Mouse (Mus musculus) liver, embryonic 16.5 days (tissue): ENCODE results near the gene Pgap3. TPM values are rescaled to one million over a fixed set of nuclear protein-coding genes. Genes with fewer than 3 reads are reported as not detected.

ENCODE experiments used
- ATAC-seq: fragments of 200-750 bp; cut with Nextera tagmentation; 2 replicates; pipeline ENCODE4 v1.8.0; 2017; ENCODE audit warnings: low read depth, mild to moderate bottlenecking, moderate number of reproducible peaks, moderate library complexity
- H3K27ac ChIP-seq: fragments of 300-500 bp; sonication (generic); 2 replicates; pipeline ENCODE4 v1.5.1; 2014; ENCODE audit warnings: mild to moderate bottlenecking, low read length
- H3K27me3 ChIP-seq: fragments of 300-500 bp; sonication (generic); 2 replicates; pipeline ENCODE4 v1.6.1; 2014; ENCODE audit warnings: low read depth, low read length, mixed read lengths; ENCODE audit not compliant: control insufficient read depth, insufficient read depth
- H3K36me3 ChIP-seq: fragments of 300-500 bp; sonication (generic); 2 replicates; pipeline ENCODE4 v1.6.1; 2014; ENCODE audit warnings: mild to moderate bottlenecking; ENCODE audit not compliant: control insufficient read depth, insufficient read depth
- H3K4me1 ChIP-seq: fragments of 300-500 bp; sonication (generic); 2 replicates; pipeline ENCODE4 v1.6.1; 2014; ENCODE audit warnings: low read depth, low read length, mixed read lengths; ENCODE audit not compliant: control insufficient read depth
- H3K4me2 ChIP-seq: fragments of 300-500 bp; sonication (generic); 2 replicates; pipeline ENCODE4 v1.6.1; 2014; ENCODE audit warnings: low read depth, low read length, mixed read lengths
- H3K4me3 ChIP-seq: fragments of 300-500 bp; sonication (generic); 2 replicates; pipeline ENCODE4 v1.5.1; 2014; ENCODE audit warnings: low read depth, mild to moderate bottlenecking, low read length
- H3K9ac ChIP-seq: fragments of 300-500 bp; sonication (generic); 2 replicates; pipeline ENCODE4 v1.6.1; 2014; ENCODE audit warnings: low read depth, low read length
- H3K9me3 ChIP-seq: fragments of 300-500 bp; sonication (generic); replicated peaks from 2 replicates; pipeline ENCODE4 v1.6.1; 2016; ENCODE audit warnings: low read length; ENCODE audit not compliant: control insufficient read depth
- WGBS: fragments of 180-500 bp; shearing (Covaris S2); extraction: QIAGEN DNeasy Blood & Tissue Kit; methylation state at CpG from one replicate; pipeline ENCODE4 v1.1.7; 2014; ENCODE audit not compliant: insufficient replicate concordance; 5-methylcytosine and 5-hydroxymethylcytosine counted together
- polyA plus RNA-seq: library from polyadenylated mRNA; unstranded; fragments of >200 nt; fragmentation: Nextera tagmentation; extraction: Ambion mirVana; gene quantifications from 2 replicates; pipeline ENCODE4 v1.2.1, GENCODE M21; 2015

Gene Pgap3
- polyA plus RNA-seq, 1 experiment from 2014 or later = 3.4 TPM

- Histone ChIP-seq H3K9me3 (no peaks in the 10 kb centered on the region), H3K4me3 (peak within 1 kb of the TSS; percentile 81), H3K4me1 (peaks cover 34% of the 10 kb centered on the region), H3K9ac (peak within 1 kb of the TSS; percentile 79), H3K27ac (peak within 1 kb of the TSS; percentile 69), H3K36me3 (no peaks in the 10 kb centered on the region), H3K4me2 (peak within 1 kb of the TSS; percentile 72), H3K27me3 (peaks cover 4% of the 10 kb centered on the region; the same call in 1 of the 2 replicates)
- ATAC-seq = peak; percentile 88
- WGBS = under 1% methylated on average over 58 of the region's 60 CpGs
Measured at GRCm38 (mm10) chr11:98358161-98359083, 41.9 kb downstream of the Pgap3 start, which contains the start of gene Stard3. Stard3 (plus strand) TSS chr11:98358368.

GRCm38 (mm10) chr11:98357396-98358160 is 42.7 kb downstream of the Pgap3 start:
- H3K4me3 ChIP-seq = peak overlapping the region; percentile 81
- peaks cover 34% of the 10 kb centered on the region for H3K4me1 ChIP-seq
- no peak; the same call in 1 of the 2 replicates for ATAC-seq
- H3K36me3 ChIP-seq = no peaks in the 10 kb centered on the region
- H3K9ac ChIP-seq = peak overlapping the region; percentile 59
- peaks cover 4% of the 10 kb centered on the region; the same call in 1 of the 2 replicates for H3K27me3 ChIP-seq
- no peaks in the 10 kb centered on the region for H3K9me3 ChIP-seq
- WGBS = 16% methylated on average over 13 of the region's 13 CpGs
- H3K27ac ChIP-seq = peak overlapping the region; percentile 32
- H3K4me2 ChIP-seq = peak overlapping the region; percentile 72

DNA sequence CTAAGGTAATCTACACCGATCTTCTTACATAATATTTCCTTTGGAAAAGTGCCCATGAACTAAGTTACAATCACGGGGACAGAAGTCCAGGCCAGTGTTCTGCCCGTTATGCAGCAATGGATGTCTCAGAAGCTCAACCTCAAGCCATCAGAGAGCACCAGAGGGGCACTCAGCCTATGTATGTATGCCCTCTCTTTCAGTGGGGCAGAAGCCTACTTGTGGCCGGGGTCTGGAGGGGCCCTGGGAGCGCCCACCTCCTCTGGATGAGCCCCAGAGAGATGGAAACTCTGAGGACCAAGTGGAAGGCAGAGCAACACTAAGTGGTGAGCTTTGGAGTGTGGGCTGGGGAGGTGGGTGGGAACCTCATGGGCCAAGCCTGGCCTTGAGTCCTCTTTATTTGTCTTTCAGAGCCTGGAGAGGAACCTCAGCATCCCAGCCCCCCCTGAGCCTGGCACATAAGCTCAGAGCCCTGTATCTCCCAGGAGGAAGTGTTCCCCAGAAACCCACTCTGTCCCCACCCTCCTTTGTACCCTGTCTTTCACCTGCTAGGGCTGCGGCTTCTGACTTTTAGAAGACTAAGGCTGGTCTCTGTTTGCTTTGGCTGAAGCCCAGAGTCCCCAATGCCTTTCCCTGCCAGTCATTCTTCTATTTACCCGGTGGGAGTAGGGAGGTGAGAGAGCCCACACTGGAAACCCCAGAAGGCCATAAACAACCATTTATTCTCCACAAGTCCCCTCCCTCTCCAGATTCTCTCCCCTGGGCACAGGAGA is 43.5 kb downstream of the Pgap3 start:
- H3K36me3 ChIP-seq = no peaks in the 10 kb centered on the region
- H3K9ac ChIP-seq = no peak overlapping the region; the same call in 1 of the 2 replicates
- no peak for ATAC-seq
- WGBS = 54% methylated on average over 7 of the region's 7 CpGs
- H3K4me3 ChIP-seq = no peak overlapping the region
- H3K4me1 ChIP-seq = peaks cover 34% of the 10 kb centered on the region
- H3K27ac ChIP-seq = peak overlapping the region; percentile 32
- peak overlapping the region; percentile 72; the same call in 1 of the 2 replicates for H3K4me2 ChIP-seq
- peaks cover 7% of the 10 kb centered on the region for H3K27me3 ChIP-seq
- H3K9me3 ChIP-seq = no peaks in the 10 kb centered on the region

DNA sequence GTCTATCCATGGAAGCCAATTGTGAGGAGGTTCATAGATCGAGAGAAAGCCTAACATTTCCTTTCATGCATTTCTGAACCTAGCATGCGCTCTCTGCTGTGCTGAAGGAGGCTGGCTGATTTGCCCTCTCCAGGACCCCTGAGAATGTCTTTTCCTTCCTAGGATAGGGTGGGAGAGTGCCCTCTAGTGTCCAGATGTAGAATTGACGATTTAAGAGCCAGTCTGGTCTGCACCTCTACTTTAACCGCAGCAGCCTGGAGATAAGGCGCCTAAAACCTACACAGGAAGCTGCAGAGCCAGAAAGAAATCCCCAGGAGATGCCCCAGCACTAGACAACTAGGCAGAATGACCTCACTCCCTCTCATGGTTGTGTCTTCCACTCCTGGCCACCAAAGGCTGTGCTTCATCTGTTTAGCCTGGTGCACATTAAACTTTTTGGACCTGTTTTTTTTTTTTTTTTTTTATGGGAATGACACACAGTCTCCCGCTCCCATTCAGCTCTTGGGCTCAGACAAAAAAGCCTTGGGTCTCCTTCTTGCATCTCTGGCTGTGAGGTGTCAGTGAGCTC is 44.5 kb downstream of the Pgap3 start:
- H3K27ac ChIP-seq = no peak overlapping the region
- peaks cover 17% of the 10 kb centered on the region for H3K27me3 ChIP-seq
- WGBS = 4% methylated on average over 6 of the region's 6 CpGs
- no peak overlapping the region for H3K9ac ChIP-seq
- ATAC-seq = no peak
- H3K9me3 ChIP-seq = no peaks in the 10 kb centered on the region
- no peak overlapping the region for H3K4me3 ChIP-seq
- H3K4me2 ChIP-seq = no peak overlapping the region
- no peaks in the 10 kb centered on the region for H3K36me3 ChIP-seq
- peaks cover 31% of the 10 kb centered on the region for H3K4me1 ChIP-seq

DNA sequence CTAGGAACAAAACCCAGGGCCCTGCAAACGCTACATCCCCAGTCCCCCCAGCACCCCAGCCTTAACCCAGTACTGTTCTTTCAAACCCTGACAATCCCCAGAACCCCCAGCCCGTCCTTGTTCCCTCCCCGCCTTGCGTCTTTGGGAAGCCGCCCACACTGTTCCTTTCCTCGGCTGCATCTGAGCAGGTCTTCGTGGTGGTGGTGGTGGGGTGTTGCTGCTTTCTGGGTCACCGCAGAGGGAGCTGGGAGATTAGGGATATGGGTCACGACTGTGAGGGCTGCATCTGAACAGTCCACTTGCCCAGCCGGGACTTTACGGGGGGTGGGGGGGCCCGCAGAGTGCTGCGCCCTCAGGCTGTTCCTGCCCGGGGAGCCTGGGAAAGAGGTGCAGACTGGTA is 45.8 kb downstream of the Pgap3 start:
- 61% methylated on average over 14 of the region's 14 CpGs for WGBS

GRCm38 (mm10) chr11:98353651-98354211 is 46.6 kb downstream of the Pgap3 start:
- H3K4me1 ChIP-seq = peaks cover 18% of the 10 kb centered on the region
- H3K27me3 ChIP-seq = peaks cover 37% of the 10 kb centered on the region
- no peak overlapping the region for H3K9ac ChIP-seq
- no peak overlapping the region for H3K4me2 ChIP-seq
- H3K4me3 ChIP-seq = no peak overlapping the region
- no peak for ATAC-seq
- H3K9me3 ChIP-seq = no peaks in the 10 kb centered on the region
- H3K36me3 ChIP-seq = no peaks in the 10 kb centered on the region
- WGBS = 43% methylated on average over 8 of the region's 8 CpGs
- no peak overlapping the region for H3K27ac ChIP-seq

More for the DNA sequence above, 45.8 kb downstream of the Pgap3 start:
- peaks cover 25% of the 10 kb centered on the region for H3K4me1 ChIP-seq
- no peak overlapping the region for H3K4me2 ChIP-seq
- peaks cover 30% of the 10 kb centered on the region for H3K27me3 ChIP-seq
- ATAC-seq = no peak
- H3K27ac ChIP-seq = no peak overlapping the region
- H3K9ac ChIP-seq = no peak overlapping the region
- H3K9me3 ChIP-seq = no peaks in the 10 kb centered on the region
- H3K4me3 ChIP-seq = no peak overlapping the region
- no peaks in the 10 kb centered on the region for H3K36me3 ChIP-seq

DNA sequence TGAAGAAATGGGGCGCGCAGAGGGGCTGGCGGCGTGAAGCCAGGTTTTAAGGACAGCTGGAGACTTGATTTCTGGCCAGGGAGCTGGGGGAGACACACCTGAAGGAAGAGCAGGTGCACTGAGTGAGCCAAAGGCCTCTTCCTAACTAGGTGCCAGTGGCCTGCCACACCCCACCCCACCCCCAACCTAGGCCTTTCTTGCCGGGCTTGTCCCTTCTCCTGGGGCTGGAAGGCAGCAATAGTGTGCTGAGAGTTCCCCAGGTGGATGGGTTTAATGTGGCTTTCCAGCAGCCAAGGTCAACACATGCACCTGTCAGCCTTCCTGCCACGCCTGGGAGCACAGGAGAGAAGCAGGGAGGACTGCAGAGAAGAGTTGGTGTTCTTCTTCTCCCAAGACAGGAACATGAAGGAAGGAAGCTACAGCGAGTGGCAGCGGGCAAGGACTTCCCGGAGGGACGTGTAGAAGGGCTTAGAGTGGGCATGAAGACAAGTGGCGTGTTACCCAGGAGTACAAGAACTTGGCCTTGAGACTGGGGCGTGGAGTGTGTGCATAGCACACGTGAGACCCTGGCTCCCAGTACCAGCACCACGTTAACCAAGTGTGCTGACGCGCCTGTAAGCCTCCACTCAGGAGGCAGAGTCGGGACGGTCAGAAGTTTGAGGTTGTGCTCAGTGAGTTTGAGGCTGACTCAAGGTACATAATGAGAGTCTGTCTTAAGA is 47.9 kb downstream of the Pgap3 start:
- Histone ChIP-seq H3K4me1 (peaks cover 13% of the 10 kb centered on the region), H3K27me3 (peaks cover 50% of the 10 kb centered on the region), H3K27ac (no peak overlapping the region), H3K4me3 (no peak overlapping the region), H3K36me3 (no peaks in the 10 kb centered on the region), H3K9ac (no peak overlapping the region), H3K4me2 (no peak overlapping the region), H3K9me3 (no peaks in the 10 kb centered on the region)
- 61% methylated on average over 18 of the region's 18 CpGs for WGBS
- no peak for ATAC-seq
